Mouse (Mus musculus) left cerebral cortex, adult 18-20 months (tissue): ENCODE measurements around the gene Lrrfip1. TPM values are rescaled to one million over a fixed set of nuclear protein-coding genes. Genes with fewer than 3 reads are reported as not detected.

ENCODE experiments used
- DNase-seq, 2 experiments: peaks; one replicate each; pipeline ENCODE4 v3.0.0; 2021 to 2022; ENCODE audit warnings: low spot score in 2 of 2, mixed read lengths in 1 of 2
- total RNA-seq, 2 experiments: library from RNA; stranded (reverse); gene quantifications; 2 replicates each; pipeline ENCODE4 v1.2.3; 2021

Lrrfip1 gene
- total RNA-seq, 2 experiments from 2014 or later, result 71.0 to 74.6 TPM

- no peak for DNase-seq
Measured at GRCm38 (mm10) chr1:91080423-91080749, 81.8 kb downstream of the Lrrfip1 start.

- no peak for DNase-seq
Measured at GRCm38 (mm10) chr1:91084374-91084773, 85.8 kb downstream of the Lrrfip1 start.

- DNase-seq, result no peak
Measured at GRCm38 (mm10) chr1:91085009-91085408, 86.5 kb downstream of the Lrrfip1 start.

- no peak for DNase-seq
Measured at GRCm38 (mm10) chr1:91085686-91086085, 87.1 kb downstream of the Lrrfip1 start.

- peak in 1 of 2 experiments; percentile 23 for DNase-seq
Measured at GRCm38 (mm10) chr1:91086325-91086724, 87.8 kb downstream of the Lrrfip1 start.

- DNase-seq, result no peak
Measured at GRCm38 (mm10) chr1:91086748-91087147, 88.2 kb downstream of the Lrrfip1 start.

GRCm38 (mm10) chr1:91088027-91088426 lies 89.5 kb downstream of the Lrrfip1 start:
- no peak for DNase-seq

- no peak for DNase-seq
Measured at GRCm38 (mm10) chr1:91088941-91089340, 90.4 kb downstream of the Lrrfip1 start.

- no peak for DNase-seq
Measured at GRCm38 (mm10) chr1:91090456-91090855, 91.9 kb downstream of the Lrrfip1 start.

GRCm38 (mm10) chr1:91092451-91092850 lies 93.9 kb downstream of the Lrrfip1 start:
- DNase-seq, result no peak

- no peak for DNase-seq
Measured at GRCm38 (mm10) chr1:91093296-91093695, 94.8 kb downstream of the Lrrfip1 start.

- no peak for DNase-seq
Measured at GRCm38 (mm10) chr1:91094001-91094400, 95.5 kb downstream of the Lrrfip1 start.

GRCm38 (mm10) chr1:91095258-91095657 lies 96.7 kb downstream of the Lrrfip1 start:
- no peak for DNase-seq

GRCm38 (mm10) chr1:91095853-91096252 lies 97.3 kb downstream of the Lrrfip1 start:
- DNase-seq, result no peak

- DNase-seq, result no peak
Measured at GRCm38 (mm10) chr1:91096490-91096889, 98.0 kb downstream of the Lrrfip1 start.

- DNase-seq, result no peak
Measured at GRCm38 (mm10) chr1:91097283-91097834, 98.8 kb downstream of the Lrrfip1 start.

- peak; percentile 55 to 73 for DNase-seq
Measured at GRCm38 (mm10) chr1:91098887-91099286, 100.3 kb downstream of the Lrrfip1 start.

GRCm38 (mm10) chr1:91101709-91102440 lies 103.3 kb downstream of the Lrrfip1 start:
- no peak for DNase-seq

- no peak for DNase-seq
Measured at GRCm38 (mm10) chr1:91103366-91103983, 104.9 kb downstream of the Lrrfip1 start.

- no peak for DNase-seq
Measured at GRCm38 (mm10) chr1:91107548-91107947, 109.0 kb downstream of the Lrrfip1 start.

- DNase-seq, result no peak
Measured at GRCm38 (mm10) chr1:91109302-91109701, 110.8 kb downstream of the Lrrfip1 start.

- DNase-seq, result no peak
Measured at GRCm38 (mm10) chr1:91112171-91112570, 113.6 kb downstream of the Lrrfip1 start.

- DNase-seq, result no peak
Measured at GRCm38 (mm10) chr1:91112606-91113005, 114.1 kb downstream of the Lrrfip1 start.
